Mouse (Mus musculus) brain, embryonic 18.5 days (tissue): ENCODE data around the gene Krtap5-1.
A peak's percentile ranks its signal among the peaks of the same experiment; 100 is the strongest.
"Not testable (repeated sequence)": the region's sequence is repeated elsewhere in the genome, so short reads cannot be mapped to it uniquely, and the experiment has no call there.

Source experiments
- DNase-seq: peaks from one replicate; pipeline ENCODE4 v3.0.0-alpha.2; 2012; ENCODE audit warnings: low read depth, low spot score

Gene Krtap5-1

DNA sequence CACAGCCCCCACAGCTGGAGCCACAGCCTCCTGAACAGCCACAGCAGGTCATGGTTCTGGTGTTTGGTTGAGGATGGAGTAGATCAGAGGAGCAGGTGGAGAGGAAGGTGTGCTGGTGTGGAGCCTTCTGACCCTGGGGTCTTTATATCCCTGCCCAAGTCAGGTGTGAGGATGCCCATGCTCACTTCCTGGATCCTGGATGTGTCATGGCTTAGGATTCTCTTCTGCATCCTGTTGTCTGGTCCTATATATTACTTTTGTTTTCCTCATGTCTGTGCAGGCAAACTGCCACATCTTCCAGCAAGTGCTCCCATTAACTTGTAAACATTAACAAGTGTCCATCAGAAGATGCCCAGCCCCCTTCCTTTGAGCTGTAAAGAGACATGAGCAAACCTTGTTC lies at the start of gene Krtap5-1:
Gene Krtap5-1, minus strand, starts transcription at position 101 of the 400 bp plus-strand sequence.
- not testable (repeated sequence) for DNase-seq

DNA sequence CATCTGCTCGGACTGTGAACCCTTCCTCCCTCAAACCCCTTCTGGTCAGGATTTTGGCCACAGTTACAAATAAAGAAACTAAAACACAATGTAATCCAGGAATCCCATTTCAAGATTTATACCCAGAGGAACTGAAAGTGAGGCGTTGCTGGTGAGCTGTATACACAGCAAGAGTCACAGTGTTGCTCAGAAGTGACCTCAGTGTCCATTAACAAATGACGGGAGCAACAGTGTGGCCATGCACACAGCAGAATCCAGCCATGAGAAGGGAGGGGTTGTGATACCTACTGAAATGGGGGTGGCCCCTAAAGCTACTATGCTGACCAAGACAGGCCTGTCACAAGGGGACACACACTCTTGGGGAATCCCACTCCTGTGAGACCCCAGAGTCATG lies 45.3 kb upstream of the Krtap5-1 start:
- no peak for DNase-seq

- DNase-seq = no peak
Observed at GRCm38 (mm10) chr7:142341564-142342246, 44.8 kb upstream of the Krtap5-1 start.

- no peak for DNase-seq
Observed at GRCm38 (mm10) chr7:142340269-142340970, 43.5 kb upstream of the Krtap5-1 start.

DNA sequence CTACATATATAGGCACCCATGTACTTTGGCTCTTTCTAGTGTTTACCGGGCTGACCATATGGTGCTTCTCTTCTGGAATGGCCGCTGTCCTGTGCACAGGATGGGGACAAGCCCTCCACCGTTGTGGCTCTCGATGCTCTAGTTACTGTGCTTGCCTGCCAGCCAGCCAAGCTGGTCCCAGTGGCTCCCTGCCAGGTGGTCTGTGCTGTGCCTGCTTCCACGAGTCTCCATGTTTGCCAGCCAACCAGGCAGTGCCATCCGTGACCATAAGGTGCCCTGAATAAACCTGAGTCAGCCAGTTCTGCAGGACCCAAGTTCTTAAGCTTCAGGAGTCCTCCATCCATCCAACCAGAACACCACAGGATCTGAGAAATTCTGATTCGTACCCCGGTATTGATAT lies 38.2 kb upstream of the Krtap5-1 start:
- DNase-seq = no peak

GRCm38 (mm10) chr7:142334246-142334645 lies 37.3 kb upstream of the Krtap5-1 start:
- peak; percentile 54 for DNase-seq

GRCm38 (mm10) chr7:142332741-142333140 lies 35.8 kb upstream of the Krtap5-1 start:
- DNase-seq = not testable (repeated sequence)

- DNase-seq = no peak
Observed at GRCm38 (mm10) chr7:142331281-142331680, 34.4 kb upstream of the Krtap5-1 start.

- no peak for DNase-seq
Observed at GRCm38 (mm10) chr7:142330271-142330724, 33.4 kb upstream of the Krtap5-1 start.

GRCm38 (mm10) chr7:142328507-142328906 lies 31.6 kb upstream of the Krtap5-1 start:
- no peak for DNase-seq

GRCm38 (mm10) chr7:142326714-142327445 lies 30.0 kb upstream of the Krtap5-1 start:
- no peak for DNase-seq

DNA sequence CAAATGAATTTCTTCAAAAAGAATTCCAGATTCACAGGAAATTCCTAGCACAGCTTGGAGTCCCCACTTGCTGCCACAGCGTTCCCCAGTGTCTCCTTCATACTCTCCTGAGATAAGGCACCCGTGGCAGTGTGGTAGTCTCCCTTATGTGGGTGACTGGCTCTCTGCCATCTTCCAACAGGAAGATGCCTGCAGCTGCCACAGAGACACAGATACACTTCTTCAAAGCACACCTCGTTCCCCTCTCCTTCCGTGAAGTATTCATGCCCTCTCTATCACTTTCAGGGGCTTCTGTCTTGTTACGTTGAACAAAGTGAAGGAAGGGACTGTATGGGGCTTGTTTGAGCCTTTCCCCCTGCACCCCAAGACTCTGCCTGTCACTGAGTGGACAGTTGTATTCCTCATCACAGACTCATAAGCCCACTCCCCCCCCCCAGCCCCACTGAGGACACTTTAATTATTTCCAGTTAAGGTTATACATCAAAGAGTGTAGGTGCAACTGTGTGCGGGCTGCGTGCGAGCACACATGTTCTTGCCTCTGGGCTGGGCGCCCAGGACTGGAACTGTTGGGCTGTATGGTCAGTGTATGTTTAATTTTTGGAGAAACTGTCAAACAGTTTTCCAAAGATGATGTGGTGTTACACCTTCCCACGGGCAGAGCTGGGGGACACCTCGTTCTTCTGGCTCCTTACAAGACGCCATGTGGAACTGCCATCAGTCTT lies 26.6 kb upstream of the Krtap5-1 start:
- no peak for DNase-seq

GRCm38 (mm10) chr7:142322641-142323040 lies 25.7 kb upstream of the Krtap5-1 start:
- DNase-seq = no peak

GRCm38 (mm10) chr7:142321637-142322306 lies 24.9 kb upstream of the Krtap5-1 start:
- not testable (repeated sequence) for DNase-seq

GRCm38 (mm10) chr7:142320906-142321305 lies 24.0 kb upstream of the Krtap5-1 start:
- no peak for DNase-seq

DNA sequence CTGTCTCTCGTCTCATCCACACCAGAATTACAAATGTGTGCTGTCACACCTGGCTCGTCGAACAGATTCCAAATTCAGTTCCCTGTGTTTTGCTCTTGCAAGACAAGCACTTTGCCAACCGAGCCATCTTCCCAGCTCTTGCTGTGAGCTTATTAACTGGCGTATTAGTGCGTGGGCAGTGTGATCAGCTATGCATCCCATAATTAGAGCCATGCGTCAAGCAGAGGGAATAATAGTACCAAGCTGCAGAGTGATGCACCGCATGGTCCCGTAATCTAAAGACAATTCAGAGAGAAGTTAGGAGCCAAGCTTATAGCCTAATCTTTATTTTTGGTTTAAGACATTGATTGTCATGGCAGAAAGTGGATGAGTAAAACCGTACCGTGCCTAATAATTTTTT lies 22.2 kb upstream of the Krtap5-1 start:
- DNase-seq = no peak

- no peak for DNase-seq
Observed at GRCm38 (mm10) chr7:142317216-142317615, 20.3 kb upstream of the Krtap5-1 start.

DNA sequence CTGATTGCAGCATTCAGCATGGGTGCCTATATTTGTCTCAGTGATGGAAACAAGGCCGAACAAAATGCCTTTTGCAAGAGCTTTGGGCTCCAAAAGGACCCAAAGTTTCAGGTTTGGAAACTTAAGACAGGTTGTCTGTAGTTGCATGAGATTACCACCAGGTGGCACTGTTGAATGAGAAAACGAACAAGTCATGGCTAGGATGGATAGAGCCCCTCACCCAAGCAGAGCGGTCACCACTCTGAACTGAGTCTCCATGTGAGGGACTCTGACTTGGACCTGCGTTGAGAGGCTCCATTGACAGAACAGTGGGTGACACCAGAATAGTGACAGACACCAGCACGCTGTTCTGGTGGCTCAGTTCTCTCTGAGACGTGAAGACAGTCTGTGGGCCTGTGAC lies 19.6 kb upstream of the Krtap5-1 start:
- peak; percentile 22 for DNase-seq

GRCm38 (mm10) chr7:142314600-142315285 lies 17.8 kb upstream of the Krtap5-1 start:
- DNase-seq = no peak

DNA sequence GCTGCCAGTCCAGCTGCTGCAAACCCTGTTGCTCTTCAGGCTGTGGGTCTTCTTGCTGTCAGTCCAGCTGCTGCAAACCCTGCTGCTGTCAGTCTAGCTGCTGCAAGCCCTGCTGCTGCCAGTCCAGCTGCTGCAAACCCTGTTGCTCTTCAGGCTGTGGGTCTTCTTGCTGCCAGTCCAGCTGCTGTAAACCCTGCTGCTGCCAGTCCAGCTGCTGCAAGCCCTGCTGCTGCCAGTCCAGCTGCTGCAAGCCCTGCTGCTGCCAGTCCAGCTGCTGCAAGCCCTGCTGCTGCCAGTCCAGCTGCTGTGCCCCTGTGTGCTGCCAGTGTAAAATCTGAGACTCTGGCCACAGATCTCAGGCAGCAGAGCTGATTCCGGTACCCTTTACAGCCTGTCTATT lies 7.0 kb upstream of the Krtap5-1 start:
- DNase-seq = not testable (repeated sequence)

DNA sequence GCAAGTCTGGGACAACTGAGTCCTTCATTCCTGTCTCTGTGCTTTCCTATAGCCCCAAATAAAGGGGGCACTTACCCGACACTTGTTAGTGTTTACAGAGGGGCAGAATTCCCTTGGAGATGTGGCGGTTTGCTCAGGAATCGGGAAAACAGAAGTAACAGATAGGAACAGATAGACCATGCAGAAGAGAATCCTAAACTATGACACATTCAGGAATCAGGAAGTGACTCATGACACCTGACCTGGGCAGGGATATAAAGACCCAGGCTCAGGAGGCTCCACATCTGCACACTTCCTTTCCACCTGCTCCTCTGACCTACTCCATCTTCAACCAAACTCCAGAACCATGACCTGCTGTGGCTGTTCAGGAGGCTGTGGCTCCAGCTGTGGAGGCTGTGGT lies 6.3 kb upstream of the Krtap5-1 start, which contains the start of gene Krtap5-4:
Gene Krtap5-4, plus strand, starts transcription at position 301 of the 400 bp plus-strand sequence.
- DNase-seq = no peak
